Mouse (Mus musculus) E14TG2a.4 (cell line): ENCODE results near the gene Hoxd9.

Source experiments
- CTCF ChIP-seq: conservative IDR thresholded peaks from 2 replicates; pipeline ENCODE4 v1.5.1; 2014; ENCODE audit warnings: low read length
- NANOG ChIP-seq: IDR thresholded peaks from 2 replicates; pipeline ENCODE4 v1.6.1; 2014; ENCODE audit warnings: borderline replicate concordance, low read length, mixed read lengths
- POU5F1 ChIP-seq: IDR thresholded peaks from 2 replicates; pipeline ENCODE4 v1.6.1; 2014; ENCODE audit warnings: low read length, borderline replicate concordance

- no peak for TF ChIP-seq NANOG
- no peak for TF ChIP-seq CTCF
- TF ChIP-seq POU5F1: no peak
Observed at GRCm38 (mm10) chr2:74748436-74748995, 51.0 kb downstream of the Hoxd9 start.
